Mouse (Mus musculus) hindbrain, embryonic 11.5 days (tissue): ENCODE data around the gene Fam217b. TPM values are rescaled to one million over a fixed set of nuclear protein-coding genes. Genes with fewer than 3 reads are reported as not detected.

Experiments
- ATAC-seq: fragments of 200-750 bp; cut with Nextera tagmentation; 2 replicates; pipeline ENCODE4 v1.8.0; 2017; ENCODE audit warnings: mild to moderate bottlenecking, moderate TSS enrichment, moderate library complexity; ENCODE audit not compliant: low FRiP score
- DNase-seq: peaks from one replicate; pipeline ENCODE4 v3.0.0-alpha.2; 2015; ENCODE audit warnings: low spot score
- H3K27ac ChIP-seq: fragments of 300-500 bp; sonication (generic); 2 replicates; pipeline ENCODE4 v1.5.1; 2014; ENCODE audit warnings: mild to moderate bottlenecking, low read depth, low read length
- H3K27me3 ChIP-seq: fragments of 300-500 bp; sonication (generic); 2 replicates; pipeline ENCODE4 v1.6.1; 2014; ENCODE audit warnings: mild to moderate bottlenecking, low read length, moderate library complexity, mixed read lengths; ENCODE audit not compliant: control insufficient read depth, insufficient read depth
- H3K36me3 ChIP-seq: fragments of 300-500 bp; sonication (generic); 2 replicates; pipeline ENCODE4 v1.6.1; 2014; ENCODE audit warnings: mild to moderate bottlenecking, low read length, moderate library complexity, mixed read lengths; ENCODE audit not compliant: control insufficient read depth, insufficient read depth
- H3K4me1 ChIP-seq: fragments of 300-500 bp; sonication (generic); replicated peaks from 2 replicates; pipeline ENCODE4 v1.6.1; 2014; ENCODE audit warnings: low read length, mixed read lengths; ENCODE audit not compliant: control insufficient read depth, insufficient read depth
- H3K4me2 ChIP-seq: fragments of 300-500 bp; sonication (generic); replicated peaks from 2 replicates; pipeline ENCODE4 v1.6.1; 2014; ENCODE audit warnings: mild to moderate bottlenecking, low read depth, low read length
- H3K4me3 ChIP-seq: fragments of 300-500 bp; sonication (generic); 2 replicates; pipeline ENCODE4 v1.5.1; 2014; ENCODE audit warnings: low read depth, low read length
- H3K9ac ChIP-seq: fragments of 300-500 bp; sonication (generic); 2 replicates; pipeline ENCODE4 v1.6.1; 2014; ENCODE audit warnings: low read depth, low read length
- H3K9me3 ChIP-seq: fragments of 300-500 bp; sonication (generic); 2 replicates; pipeline ENCODE4 v1.6.1; 2016; ENCODE audit warnings: low read length; ENCODE audit not compliant: control insufficient read depth
- WGBS: fragments of 180-500 bp; shearing (Covaris S2); extraction: QIAGEN DNeasy Blood & Tissue Kit; methylation state at CpG from one replicate; pipeline ENCODE4 v1.1.7; 2014; 5-methylcytosine and 5-hydroxymethylcytosine counted together
- polyA plus RNA-seq: library from polyadenylated mRNA; unstranded; fragments of >200 nt; fragmentation: Nextera tagmentation; extraction: Ambion mirVana; gene quantifications from 2 replicates; pipeline ENCODE4 v1.2.1, GENCODE M21; 2014

The Fam217b gene
- 3.4 and 4.6 TPM in 2 replicates for polyA plus RNA-seq

GRCm38 (mm10) chr2:178414261-178415149, at the start of gene Fam217b, which contains the start of gene Ppp1r3d:
Gene Fam217b (plus strand): TSS chr2:178414524.
Gene Ppp1r3d (minus strand): TSS chr2:178414472.
- Histone ChIP-seq H3K4me1 (peaks cover 8% of the 10 kb centered on the region; the same call in 1 of the 2 replicates), H3K9ac (peak within 1 kb of the TSS; percentile 63), H3K27ac (peak within 1 kb of the TSS; percentile 68), H3K9me3 (no peaks in the 10 kb centered on the region), H3K4me2 (peak within 1 kb of the TSS; percentile 98), H3K4me3 (peak within 1 kb of the TSS; percentile 65), H3K27me3 (peaks cover 16% of the 10 kb centered on the region), H3K36me3 (no peaks in the 10 kb centered on the region)
- peak; percentile 90 for ATAC-seq
- peak; percentile 71 for DNase-seq
- WGBS: under 1% methylated on average over 53 of the region's 74 CpGs

DNA sequence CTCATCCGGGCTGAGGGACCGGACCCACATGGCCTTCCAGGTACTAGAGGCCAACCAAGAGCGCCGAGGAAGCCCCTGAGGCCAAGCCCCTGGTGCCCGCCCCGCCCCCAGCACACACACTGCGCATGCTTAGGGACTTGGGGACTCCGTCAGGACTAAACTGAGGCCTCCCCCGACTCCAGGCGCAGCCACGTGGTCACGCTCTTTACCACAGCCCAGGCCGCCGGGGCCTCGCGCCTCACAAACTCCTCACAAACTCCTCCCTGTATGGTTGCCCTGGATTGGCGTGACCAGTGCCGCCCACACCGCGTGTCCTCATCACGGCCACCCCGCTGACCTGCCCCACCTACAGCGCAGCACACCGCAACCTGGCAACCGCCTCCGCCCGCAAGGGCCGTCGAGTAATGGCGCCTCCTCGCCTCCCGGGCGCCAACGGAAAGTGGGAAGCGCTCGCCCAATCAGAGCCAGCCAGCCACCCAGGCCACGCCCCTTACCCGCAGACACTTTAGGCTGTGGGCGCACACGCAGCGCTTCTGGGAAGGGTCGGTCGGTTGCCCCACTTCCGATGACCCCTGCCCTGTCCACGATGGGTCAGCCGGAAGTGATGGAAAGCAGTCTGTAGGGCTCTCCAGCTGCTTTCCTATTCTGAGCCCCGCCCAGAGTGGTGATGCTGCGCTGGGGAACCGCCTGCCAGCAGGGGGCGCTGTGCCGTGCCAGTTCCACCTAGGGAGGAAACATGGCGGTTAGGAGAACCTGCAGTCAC, 7.1 kb upstream of the Fam217b start, which contains the start of gene Sycp2:
Gene Sycp2 (minus strand): TSS at position 633 of the 763 bp plus-strand sequence.
- DNase-seq (no peak), ATAC-seq (peak; percentile 53)
- Histone ChIP-seq H3K9ac (no peak within 1 kb of the TSS), H3K27me3 (no peaks in the 10 kb centered on the region), H3K9me3 (no peaks in the 10 kb centered on the region), H3K4me1 (no peaks in the 10 kb centered on the region), H3K4me3 (no peak within 1 kb of the TSS), H3K27ac (no peak within 1 kb of the TSS), H3K36me3 (no peaks in the 10 kb centered on the region), H3K4me2 (no peak within 1 kb of the TSS)
- 84% methylated on average over 49 of the region's 52 CpGs for WGBS

DNA sequence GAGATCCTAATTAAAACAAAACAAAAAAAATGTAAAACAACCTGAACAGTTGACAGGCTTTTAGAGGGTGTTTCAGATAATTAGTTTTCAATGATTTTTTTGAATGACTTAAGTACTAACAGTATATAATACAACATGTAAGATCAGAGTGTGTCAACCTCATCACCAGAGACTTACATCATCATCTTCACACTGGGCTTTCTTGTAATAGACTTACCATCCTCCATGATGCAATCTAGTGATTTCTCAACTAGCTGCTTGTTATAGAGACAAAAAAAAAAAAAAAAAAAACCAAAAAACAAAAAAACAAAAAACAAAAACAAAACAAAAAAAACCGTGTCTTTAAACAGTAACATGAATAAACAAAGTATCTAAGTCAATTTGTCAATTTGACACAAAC, 5.3 kb upstream of the Fam217b start:
- Histone ChIP-seq H3K4me3 (no peak overlapping the region), H3K27me3 (peaks cover 12% of the 10 kb centered on the region), H3K27ac (no peak overlapping the region), H3K9me3 (no peaks in the 10 kb centered on the region), H3K4me2 (no peak overlapping the region), H3K4me1 (peaks cover 7% of the 10 kb centered on the region; the same call in 1 of the 2 replicates), H3K36me3 (no peaks in the 10 kb centered on the region), H3K9ac (no peak overlapping the region)
- no peak for ATAC-seq
- WGBS: 58% methylated on average over 1 of the region's 1 CpGs
- DNase-seq: no peak

GRCm38 (mm10) chr2:178410286-178410685, 4.0 kb upstream of the Fam217b start:
- Histone ChIP-seq H3K27me3 (peaks cover 16% of the 10 kb centered on the region), H3K4me3 (no peak overlapping the region), H3K4me1 (peaks cover 8% of the 10 kb centered on the region; the same call in 1 of the 2 replicates), H3K4me2 (no peak overlapping the region), H3K9ac (no peak overlapping the region), H3K36me3 (no peaks in the 10 kb centered on the region), H3K27ac (no peak overlapping the region), H3K9me3 (no peaks in the 10 kb centered on the region)
- no peak for DNase-seq
- WGBS: 86% methylated on average over 6 of the region's 6 CpGs
- ATAC-seq: no peak

DNA sequence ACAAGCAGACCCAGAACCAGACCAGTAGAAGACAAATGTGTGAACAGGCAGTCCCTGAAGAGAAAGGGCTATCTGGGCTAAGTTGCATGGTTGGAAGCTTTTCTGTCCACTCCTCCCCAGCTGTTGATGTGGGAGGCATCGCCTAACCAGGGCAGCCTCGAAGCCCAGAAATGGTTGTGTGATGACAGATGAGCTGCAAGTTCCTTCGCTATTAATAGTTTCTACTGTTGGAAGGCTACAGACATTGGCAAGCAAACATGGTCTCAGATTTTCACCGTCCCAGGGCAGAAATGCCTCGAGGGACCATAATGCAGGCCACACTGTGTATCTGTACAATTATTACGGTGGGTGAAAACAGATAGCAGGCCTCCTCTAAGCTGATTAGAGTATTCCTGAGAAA, 1.7 kb upstream of the Fam217b start:
- Histone ChIP-seq H3K4me3 (no peak overlapping the region), H3K4me1 (peaks cover 8% of the 10 kb centered on the region; the same call in 1 of the 2 replicates), H3K27ac (no peak overlapping the region), H3K9me3 (no peaks in the 10 kb centered on the region), H3K36me3 (no peaks in the 10 kb centered on the region), H3K4me2 (no peak overlapping the region), H3K9ac (no peak overlapping the region), H3K27me3 (peaks cover 16% of the 10 kb centered on the region)
- 66% methylated on average over 6 of the region's 6 CpGs for WGBS
- DNase-seq: no peak
- ATAC-seq: no peak

- H3K9ac ChIP-seq: no peak overlapping the region
- H3K9me3 ChIP-seq: no peaks in the 10 kb centered on the region
- DNase-seq (no peak), ATAC-seq (no peak)
- H3K4me3 ChIP-seq: peak overlapping the region; percentile 65; the same call in 1 of the 2 replicates
- WGBS: 58% methylated on average over 13 of the region's 13 CpGs
- H3K4me2 ChIP-seq: peak overlapping the region; percentile 98; the same call in 1 of the 2 replicates
- no peak overlapping the region for H3K27ac ChIP-seq
- peaks cover 8% of the 10 kb centered on the region; the same call in 1 of the 2 replicates for H3K4me1 ChIP-seq
- peaks cover 16% of the 10 kb centered on the region for H3K27me3 ChIP-seq
- H3K36me3 ChIP-seq: no peaks in the 10 kb centered on the region
These were observed 1.2 kb upstream of the Fam217b start for GRCm38 (mm10) chr2:178413081-178413480.

- 19% methylated on average over 68 of the region's 75 CpGs for WGBS
- Histone ChIP-seq H3K4me2 (peak overlapping the region; percentile 98), H3K27me3 (peaks cover 16% of the 10 kb centered on the region), H3K36me3 (no peaks in the 10 kb centered on the region), H3K4me1 (peaks cover 8% of the 10 kb centered on the region; the same call in 1 of the 2 replicates), H3K4me3 (peak overlapping the region; percentile 65), H3K9ac (peak overlapping the region; percentile 63), H3K27ac (no peak overlapping the region), H3K9me3 (no peaks in the 10 kb centered on the region)
- no peak for DNase-seq
- ATAC-seq: peak; percentile 34
These were observed 653 bp upstream of the Fam217b start for GRCm38 (mm10) chr2:178413481-178414260.

- Histone ChIP-seq H3K4me3 (peak overlapping the region; percentile 65), H3K9ac (no peak overlapping the region), H3K27me3 (peaks cover 16% of the 10 kb centered on the region), H3K9me3 (no peaks in the 10 kb centered on the region), H3K27ac (no peak overlapping the region), H3K36me3 (no peaks in the 10 kb centered on the region), H3K4me2 (peak overlapping the region; percentile 98), H3K4me1 (peaks cover 8% of the 10 kb centered on the region; the same call in 1 of the 2 replicates)
- 31% methylated on average over 3 of the region's 3 CpGs for WGBS
- DNase-seq: peak; percentile 19
- no peak for ATAC-seq
These were observed 775 bp downstream of the Fam217b start for GRCm38 (mm10) chr2:178415150-178415448.
